Mouse (Mus musculus): ENCODE results near the gene Kcp. TPM values are rescaled to one million over a fixed set of nuclear protein-coding genes. Genes with fewer than 3 reads are reported as not detected.

The Kcp gene
- polyA plus RNA-seq (2016; fragmentation: Nextera tagmentation; extraction: Ambion mirVana): 2.8 and 3.2 TPM in 2 replicates

GRCm38 (mm10) chr6:29507447-29508309 lies at the start of gene Kcp:
Gene Kcp (minus strand): TSS chr6:29507952.
- Histone ChIP-seq H3K9me3 (replicated peaks) (no peaks in the 10 kb centered on the region), H3K27me3 (replicated peaks) (peaks cover 63% of the 10 kb centered on the region), H3K27ac (no peak within 1 kb of the TSS), H3K9ac (peak within 1 kb of the TSS; percentile 27; the same call in 1 of the 2 replicates), H3K4me1 (peaks cover 22% of the 10 kb centered on the region), H3K36me3 (no peaks in the 10 kb centered on the region), H3K4me2 (peak within 1 kb of the TSS; percentile 70), H3K4me3 (peak within 1 kb of the TSS; percentile 54)
- no peak for ATAC-seq
- 2% methylated on average over 47 of the region's 47 CpGs for WGBS (ENCODE audit: insufficient replicate concordance)

- WGBS (ENCODE audit: insufficient replicate concordance): 83% methylated on average over 2 of the region's 2 CpGs
- no peaks in the 10 kb centered on the region for H3K9me3 ChIP-seq (replicated peaks)
- no peak overlapping the region for H3K27ac ChIP-seq
- peaks cover 94% of the 10 kb centered on the region for H3K36me3 ChIP-seq
- H3K9ac ChIP-seq: no peak overlapping the region
- no peaks in the 10 kb centered on the region for H3K4me1 ChIP-seq
- no peak for ATAC-seq
- H3K27me3 ChIP-seq (replicated peaks): no peaks in the 10 kb centered on the region
- no peak overlapping the region for H3K4me3 ChIP-seq
- no peak overlapping the region for H3K4me2 ChIP-seq
These were observed 49.4 kb upstream of the Kcp start for GRCm38 (mm10) chr6:29557112-29557511.

GRCm38 (mm10) chr6:29552526-29552925 lies 44.8 kb upstream of the Kcp start:
- WGBS (ENCODE audit: insufficient replicate concordance): 83% methylated on average over 2 of the region's 2 CpGs
- Histone ChIP-seq H3K9me3 (replicated peaks) (no peaks in the 10 kb centered on the region), H3K9ac (no peak overlapping the region), H3K27ac (no peak overlapping the region), H3K4me1 (no peaks in the 10 kb centered on the region), H3K4me3 (no peak overlapping the region), H3K4me2 (no peak overlapping the region), H3K27me3 (replicated peaks) (no peaks in the 10 kb centered on the region), H3K36me3 (peaks cover 94% of the 10 kb centered on the region)
- no peak for ATAC-seq

GRCm38 (mm10) chr6:29548086-29548485 lies 40.3 kb upstream of the Kcp start:
- no peaks in the 10 kb centered on the region for H3K27me3 ChIP-seq (replicated peaks)
- no peaks in the 10 kb centered on the region for H3K4me1 ChIP-seq
- ATAC-seq: no peak
- H3K4me2 ChIP-seq: no peak overlapping the region
- peaks cover 96% of the 10 kb centered on the region for H3K36me3 ChIP-seq
- WGBS (ENCODE audit: insufficient replicate concordance): 94% methylated on average over 1 of the region's 1 CpGs
- no peak overlapping the region for H3K9ac ChIP-seq
- H3K27ac ChIP-seq: no peak overlapping the region
- H3K4me3 ChIP-seq: no peak overlapping the region
- H3K9me3 ChIP-seq (replicated peaks): no peaks in the 10 kb centered on the region

GRCm38 (mm10) chr6:29547582-29547981 lies 39.8 kb upstream of the Kcp start:
- H3K4me3 ChIP-seq: no peak overlapping the region
- H3K27me3 ChIP-seq (replicated peaks): no peaks in the 10 kb centered on the region
- H3K4me1 ChIP-seq: no peaks in the 10 kb centered on the region
- H3K9me3 ChIP-seq (replicated peaks): no peaks in the 10 kb centered on the region
- no peak overlapping the region for H3K9ac ChIP-seq
- H3K27ac ChIP-seq: no peak overlapping the region
- peaks cover 96% of the 10 kb centered on the region for H3K36me3 ChIP-seq
- ATAC-seq: no peak
- no peak overlapping the region for H3K4me2 ChIP-seq

- H3K27me3 ChIP-seq (replicated peaks): no peaks in the 10 kb centered on the region
- no peak for ATAC-seq
- no peak overlapping the region for H3K27ac ChIP-seq
- no peak overlapping the region for H3K9ac ChIP-seq
- H3K4me2 ChIP-seq: no peak overlapping the region
- 80% methylated on average over 2 of the region's 2 CpGs for WGBS (ENCODE audit: insufficient replicate concordance)
- no peak overlapping the region for H3K4me3 ChIP-seq
- no peaks in the 10 kb centered on the region for H3K9me3 ChIP-seq (replicated peaks)
- H3K36me3 ChIP-seq: peaks cover 94% of the 10 kb centered on the region
- H3K4me1 ChIP-seq: no peaks in the 10 kb centered on the region
These were observed 37.9 kb upstream of the Kcp start for GRCm38 (mm10) chr6:29545611-29546010.

- no peaks in the 10 kb centered on the region for H3K4me1 ChIP-seq
- H3K9ac ChIP-seq: no peak overlapping the region
- no peak overlapping the region for H3K4me2 ChIP-seq
- H3K27ac ChIP-seq: no peak overlapping the region
- no peak overlapping the region for H3K4me3 ChIP-seq
- ATAC-seq: no peak
- H3K36me3 ChIP-seq: peaks cover 74% of the 10 kb centered on the region
- no peaks in the 10 kb centered on the region for H3K27me3 ChIP-seq (replicated peaks)
- whole genome bisulfite sequencing (ENCODE audit: insufficient replicate concordance): 89% methylated on average over 1 of the region's 1 CpGs
- H3K9me3 ChIP-seq (replicated peaks): no peaks in the 10 kb centered on the region
These were observed 33.2 kb upstream of the Kcp start for GRCm38 (mm10) chr6:29540956-29541355.

- no peaks in the 10 kb centered on the region for H3K27me3 ChIP-seq (replicated peaks)
- no peak overlapping the region for H3K4me3 ChIP-seq
- H3K27ac ChIP-seq: no peak overlapping the region
- no peaks in the 10 kb centered on the region for H3K4me1 ChIP-seq
- H3K9ac ChIP-seq: no peak overlapping the region
- WGBS (ENCODE audit: insufficient replicate concordance): 78% methylated on average over 6 of the region's 6 CpGs
- ATAC-seq: no peak
- no peak overlapping the region for H3K4me2 ChIP-seq
- H3K36me3 ChIP-seq: peaks cover 67% of the 10 kb centered on the region
- H3K9me3 ChIP-seq (replicated peaks): no peaks in the 10 kb centered on the region
These were observed 32.5 kb upstream of the Kcp start for GRCm38 (mm10) chr6:29540223-29540622.

GRCm38 (mm10) chr6:29539502-29539901 lies 31.8 kb upstream of the Kcp start:
- no peaks in the 10 kb centered on the region for H3K4me1 ChIP-seq
- WGBS (ENCODE audit: insufficient replicate concordance): 79% methylated on average over 8 of the region's 8 CpGs
- H3K36me3 ChIP-seq: peaks cover 59% of the 10 kb centered on the region
- H3K27ac ChIP-seq: no peak overlapping the region
- no peak for ATAC-seq
- no peak overlapping the region for H3K4me3 ChIP-seq
- H3K27me3 ChIP-seq (replicated peaks): no peaks in the 10 kb centered on the region
- no peaks in the 10 kb centered on the region for H3K9me3 ChIP-seq (replicated peaks)
- no peak overlapping the region for H3K9ac ChIP-seq
- no peak overlapping the region for H3K4me2 ChIP-seq

- H3K27ac ChIP-seq: no peak overlapping the region
- ATAC-seq: no peak
- WGBS (ENCODE audit: insufficient replicate concordance): 73% methylated on average over 3 of the region's 3 CpGs
- H3K4me2 ChIP-seq: no peak overlapping the region
- no peaks in the 10 kb centered on the region for H3K9me3 ChIP-seq (replicated peaks)
- no peaks in the 10 kb centered on the region for H3K4me1 ChIP-seq
- H3K9ac ChIP-seq: no peak overlapping the region
- no peaks in the 10 kb centered on the region for H3K27me3 ChIP-seq (replicated peaks)
- H3K4me3 ChIP-seq: no peak overlapping the region
- H3K36me3 ChIP-seq: peaks cover 37% of the 10 kb centered on the region
These were observed 29.5 kb upstream of the Kcp start for GRCm38 (mm10) chr6:29537221-29537620.

GRCm38 (mm10) chr6:29536651-29537193 lies 29.0 kb upstream of the Kcp start:
- ATAC-seq: no peak
- no peak overlapping the region for H3K27ac ChIP-seq
- H3K9ac ChIP-seq: no peak overlapping the region
- no peaks in the 10 kb centered on the region for H3K9me3 ChIP-seq (replicated peaks)
- H3K36me3 ChIP-seq: peaks cover 32% of the 10 kb centered on the region
- H3K4me2 ChIP-seq: no peak overlapping the region
- no peaks in the 10 kb centered on the region for H3K4me1 ChIP-seq
- 75% methylated on average over 4 of the region's 4 CpGs for WGBS (ENCODE audit: insufficient replicate concordance)
- no peaks in the 10 kb centered on the region for H3K27me3 ChIP-seq (replicated peaks)
- H3K4me3 ChIP-seq: no peak overlapping the region

- Histone ChIP-seq H3K4me1 (no peaks in the 10 kb centered on the region), H3K27ac (no peak overlapping the region), H3K9me3 (replicated peaks) (no peaks in the 10 kb centered on the region), H3K9ac (no peak overlapping the region), H3K36me3 (peaks cover 20% of the 10 kb centered on the region), H3K27me3 (replicated peaks) (peaks cover 9% of the 10 kb centered on the region), H3K4me2 (no peak overlapping the region), H3K4me3 (no peak overlapping the region)
- WGBS (ENCODE audit: insufficient replicate concordance): 68% methylated on average over 6 of the region's 6 CpGs
- no peak for ATAC-seq
These were observed 27.6 kb upstream of the Kcp start for GRCm38 (mm10) chr6:29535316-29535715.
